Mouse (Mus musculus): ENCODE measurements around the gene Tbc1d2b. TPM values are rescaled to one million over a fixed set of nuclear protein-coding genes. Genes with fewer than 3 reads are reported as not detected.

The Tbc1d2b gene
- polyA plus RNA-seq, 1 experiment from 2014 or later: 5.8 TPM

DNA sequence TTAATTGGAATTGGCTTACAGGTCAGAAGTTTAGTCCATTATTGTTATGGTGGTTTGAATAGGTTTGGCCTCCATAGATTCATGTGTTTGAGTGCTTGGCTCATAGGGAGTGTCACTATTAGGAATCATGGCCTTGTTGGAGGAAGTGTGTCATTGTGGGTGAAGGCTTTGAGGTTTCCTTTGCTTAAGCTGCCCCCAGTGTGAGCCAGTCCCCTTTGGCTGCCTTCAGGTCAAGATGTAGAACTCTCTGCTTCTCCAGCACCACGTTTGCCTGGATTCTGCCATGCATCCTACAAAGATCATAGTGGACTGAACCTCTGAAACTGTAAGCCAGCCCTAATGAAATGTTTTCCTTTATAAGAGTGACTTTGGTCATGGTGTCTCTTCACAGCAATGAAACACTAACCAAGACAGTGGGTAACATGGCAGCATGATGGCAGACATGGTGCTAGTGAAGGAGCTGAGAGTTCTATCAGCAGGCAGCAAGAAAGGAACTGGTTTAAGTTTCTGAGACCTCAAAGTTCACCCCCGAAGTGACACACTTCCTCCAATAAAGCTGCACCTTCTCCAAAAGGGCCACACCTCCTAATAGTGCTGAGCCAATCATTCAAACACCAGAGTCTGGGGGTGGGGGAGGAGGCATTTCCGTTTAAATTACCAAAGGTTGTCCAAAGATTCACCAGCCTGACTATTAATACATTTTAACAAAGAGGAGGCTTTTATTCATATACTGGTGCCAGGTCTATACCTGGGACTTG lies 23.2 kb upstream of the Tbc1d2b start:
- no peak overlapping the region for H3K4me2 ChIP-seq (ENCODE audit: low read depth, low read length)
- H3K27ac ChIP-seq (ENCODE audit: low read depth, low read length): no peak overlapping the region
- no peaks in the 10 kb centered on the region for H3K4me1 ChIP-seq (ENCODE audit: control insufficient read depth, insufficient read depth, low read length)
- no peaks in the 10 kb centered on the region for H3K36me3 ChIP-seq (ENCODE audit: control insufficient read depth, insufficient read depth, low read length)
- no peak for ATAC-seq (ENCODE audit: low read depth)
- H3K9ac ChIP-seq (replicated peaks; ENCODE audit: low read depth, low read length): no peak overlapping the region
- 74% methylated on average over 3 of the region's 3 CpGs for WGBS
- no peaks in the 10 kb centered on the region for H3K9me3 ChIP-seq (ENCODE audit: control insufficient read depth, low read length)
- H3K27me3 ChIP-seq (ENCODE audit: control insufficient read depth, insufficient read depth, low read length): no peaks in the 10 kb centered on the region
- H3K4me3 ChIP-seq (ENCODE audit: low read depth, low read length): no peak overlapping the region

DNA sequence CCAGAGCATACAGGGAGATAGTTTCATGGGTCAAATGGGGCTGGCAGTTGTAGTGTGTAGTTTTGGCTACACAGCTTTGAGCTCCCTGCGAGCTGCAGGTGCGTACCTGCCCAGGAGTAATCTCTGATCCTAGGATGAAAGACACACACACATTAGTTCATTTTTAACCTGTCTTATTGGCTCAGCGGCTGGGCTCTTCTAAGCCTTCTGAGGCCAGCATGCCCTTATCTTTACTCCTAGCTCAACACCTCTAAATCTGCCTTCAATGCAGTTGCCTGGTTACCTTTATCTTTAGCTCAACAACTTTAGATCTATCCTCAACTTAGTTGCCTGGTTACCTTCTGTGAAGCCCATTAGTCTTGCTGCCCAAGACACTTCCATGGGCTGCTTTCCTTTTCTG lies 7.8 kb upstream of the Tbc1d2b start:
- no peak overlapping the region for H3K4me2 ChIP-seq (ENCODE audit: low read depth, low read length)
- ATAC-seq (ENCODE audit: low read depth): no peak
- no peaks in the 10 kb centered on the region for H3K36me3 ChIP-seq (ENCODE audit: control insufficient read depth, insufficient read depth, low read length)
- H3K27me3 ChIP-seq (ENCODE audit: control insufficient read depth, insufficient read depth, low read length): no peaks in the 10 kb centered on the region
- H3K9ac ChIP-seq (replicated peaks; ENCODE audit: low read depth, low read length): no peak overlapping the region
- peaks cover 2% of the 10 kb centered on the region; the same call in 1 of the 2 replicates for H3K9me3 ChIP-seq (ENCODE audit: control insufficient read depth, low read length)
- no peak overlapping the region for H3K27ac ChIP-seq (ENCODE audit: low read depth, low read length)
- WGBS: 94% methylated on average over 3 of the region's 3 CpGs
- H3K4me3 ChIP-seq (ENCODE audit: low read depth, low read length): no peak overlapping the region
- H3K4me1 ChIP-seq (ENCODE audit: control insufficient read depth, insufficient read depth, low read length): no peaks in the 10 kb centered on the region

DNA sequence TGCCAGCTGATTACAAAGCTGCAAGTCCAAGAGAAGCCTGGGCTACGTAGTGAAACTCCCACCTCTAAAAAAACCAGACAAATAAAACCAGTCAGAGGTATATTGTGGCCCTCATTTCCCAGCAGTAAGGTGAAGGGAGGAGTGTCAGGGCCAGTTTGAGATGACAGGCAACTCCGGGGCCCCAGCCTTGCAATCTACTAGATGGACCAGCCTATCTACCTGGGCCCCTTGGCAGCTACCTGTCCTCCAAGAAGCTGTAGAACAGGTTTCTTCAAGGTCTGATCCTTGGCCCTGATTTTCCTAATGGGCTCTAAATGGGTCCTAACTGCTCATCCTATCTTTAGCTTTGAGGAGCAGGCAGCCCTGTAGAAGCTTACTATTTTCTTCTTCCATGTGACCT lies 7.3 kb upstream of the Tbc1d2b start:
- no peak overlapping the region for H3K4me3 ChIP-seq (ENCODE audit: low read depth, low read length)
- no peak for ATAC-seq (ENCODE audit: low read depth)
- H3K36me3 ChIP-seq (ENCODE audit: control insufficient read depth, insufficient read depth, low read length): no peaks in the 10 kb centered on the region
- H3K9me3 ChIP-seq (ENCODE audit: control insufficient read depth, low read length): no peaks in the 10 kb centered on the region
- H3K4me1 ChIP-seq (ENCODE audit: control insufficient read depth, insufficient read depth, low read length): no peaks in the 10 kb centered on the region
- no peaks in the 10 kb centered on the region for H3K27me3 ChIP-seq (ENCODE audit: control insufficient read depth, insufficient read depth, low read length)
- WGBS: 75% methylated on average over 2 of the region's 2 CpGs
- H3K9ac ChIP-seq (replicated peaks; ENCODE audit: low read depth, low read length): no peak overlapping the region
- H3K4me2 ChIP-seq (ENCODE audit: low read depth, low read length): no peak overlapping the region
- no peak overlapping the region for H3K27ac ChIP-seq (ENCODE audit: low read depth, low read length)

DNA sequence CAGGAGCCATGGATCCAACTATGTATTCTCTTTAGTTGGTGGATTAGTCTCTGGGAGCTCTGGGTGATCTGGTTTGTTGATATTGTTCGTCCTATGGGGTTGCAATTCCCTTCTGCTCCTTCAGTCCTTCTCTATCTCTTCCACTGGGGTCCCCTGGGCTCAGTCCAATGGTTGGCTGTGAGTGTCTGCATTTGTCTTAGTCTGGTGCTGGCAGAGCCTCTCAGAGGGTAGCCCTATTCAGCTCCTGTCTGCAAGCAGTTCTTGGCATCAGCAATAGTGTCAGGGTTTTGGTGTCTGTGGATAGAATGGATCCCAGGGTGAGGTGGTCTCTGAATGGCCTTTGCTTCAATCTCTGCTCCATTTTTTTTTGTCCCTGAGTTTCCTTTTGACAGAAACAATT lies 6.2 kb upstream of the Tbc1d2b start:
- WGBS: 89% methylated on average over 1 of the region's 1 CpGs
- no peak overlapping the region for H3K4me2 ChIP-seq (ENCODE audit: low read depth, low read length)
- no peak for ATAC-seq (ENCODE audit: low read depth)
- no peaks in the 10 kb centered on the region for H3K36me3 ChIP-seq (ENCODE audit: control insufficient read depth, insufficient read depth, low read length)
- H3K27ac ChIP-seq (ENCODE audit: low read depth, low read length): no peak overlapping the region
- no peak overlapping the region for H3K9ac ChIP-seq (replicated peaks; ENCODE audit: low read depth, low read length)
- no peaks in the 10 kb centered on the region for H3K27me3 ChIP-seq (ENCODE audit: control insufficient read depth, insufficient read depth, low read length)
- no peak overlapping the region for H3K4me3 ChIP-seq (ENCODE audit: low read depth, low read length)
- H3K4me1 ChIP-seq (ENCODE audit: control insufficient read depth, insufficient read depth, low read length): no peaks in the 10 kb centered on the region
- H3K9me3 ChIP-seq (ENCODE audit: control insufficient read depth, low read length): no peaks in the 10 kb centered on the region

DNA sequence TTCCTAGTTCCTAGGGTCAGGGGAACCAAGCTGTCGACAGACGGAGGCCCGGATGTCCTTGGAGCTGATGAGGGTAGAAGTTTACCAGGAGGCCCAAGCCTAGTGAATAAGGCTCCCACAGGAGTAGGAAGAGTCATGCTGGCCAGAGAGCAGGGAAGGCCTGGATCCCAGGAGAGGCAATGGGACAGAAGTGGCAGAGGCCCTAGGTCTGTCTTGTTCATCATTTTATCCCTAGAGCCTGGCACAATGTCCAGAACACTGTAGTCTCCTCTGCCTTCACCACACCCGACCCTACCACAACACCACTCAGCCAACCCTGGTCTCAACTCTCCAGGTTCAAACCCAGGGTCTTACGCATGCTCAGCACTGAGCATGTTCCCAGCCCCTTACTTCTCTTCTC lies 5.3 kb upstream of the Tbc1d2b start:
- no peak overlapping the region for H3K4me2 ChIP-seq (ENCODE audit: low read depth, low read length)
- H3K27ac ChIP-seq (ENCODE audit: low read depth, low read length): no peak overlapping the region
- no peaks in the 10 kb centered on the region for H3K36me3 ChIP-seq (ENCODE audit: control insufficient read depth, insufficient read depth, low read length)
- H3K27me3 ChIP-seq (ENCODE audit: control insufficient read depth, insufficient read depth, low read length): no peaks in the 10 kb centered on the region
- no peaks in the 10 kb centered on the region for H3K9me3 ChIP-seq (ENCODE audit: control insufficient read depth, low read length)
- no peak overlapping the region for H3K9ac ChIP-seq (replicated peaks; ENCODE audit: low read depth, low read length)
- no peak overlapping the region for H3K4me3 ChIP-seq (ENCODE audit: low read depth, low read length)
- ATAC-seq (ENCODE audit: low read depth): no peak
- no peaks in the 10 kb centered on the region for H3K4me1 ChIP-seq (ENCODE audit: control insufficient read depth, insufficient read depth, low read length)
- WGBS: 87% methylated on average over 5 of the region's 5 CpGs

DNA sequence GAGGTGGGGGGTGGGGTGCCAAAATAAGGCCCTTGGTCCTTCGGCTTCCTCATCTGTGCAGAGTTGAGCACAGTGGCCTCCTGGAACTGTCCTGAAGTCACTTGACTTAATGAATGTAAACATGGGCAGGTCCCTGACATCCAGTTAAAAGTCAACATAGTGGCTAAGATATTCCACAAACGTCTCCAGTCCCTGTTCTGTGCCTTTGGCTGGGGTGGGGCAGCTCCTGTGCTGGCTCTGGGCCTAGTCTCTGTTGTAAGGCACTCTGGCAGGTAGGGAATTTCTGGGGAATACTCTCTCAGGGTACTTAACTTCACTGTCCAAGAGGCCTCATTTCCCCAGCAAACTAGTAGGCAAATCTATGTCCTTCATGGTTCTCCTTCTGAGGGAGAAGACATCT lies 4.9 kb upstream of the Tbc1d2b start:
- H3K9ac ChIP-seq (replicated peaks; ENCODE audit: low read depth, low read length): no peak overlapping the region
- no peaks in the 10 kb centered on the region for H3K4me1 ChIP-seq (ENCODE audit: control insufficient read depth, insufficient read depth, low read length)
- 78% methylated on average over 2 of the region's 2 CpGs for WGBS
- no peak overlapping the region for H3K4me3 ChIP-seq (ENCODE audit: low read depth, low read length)
- H3K9me3 ChIP-seq (ENCODE audit: control insufficient read depth, low read length): no peaks in the 10 kb centered on the region
- H3K36me3 ChIP-seq (ENCODE audit: control insufficient read depth, insufficient read depth, low read length): no peaks in the 10 kb centered on the region
- no peak overlapping the region for H3K27ac ChIP-seq (ENCODE audit: low read depth, low read length)
- no peak overlapping the region for H3K4me2 ChIP-seq (ENCODE audit: low read depth, low read length)
- H3K27me3 ChIP-seq (ENCODE audit: control insufficient read depth, insufficient read depth, low read length): no peaks in the 10 kb centered on the region
- ATAC-seq (ENCODE audit: low read depth): no peak

DNA sequence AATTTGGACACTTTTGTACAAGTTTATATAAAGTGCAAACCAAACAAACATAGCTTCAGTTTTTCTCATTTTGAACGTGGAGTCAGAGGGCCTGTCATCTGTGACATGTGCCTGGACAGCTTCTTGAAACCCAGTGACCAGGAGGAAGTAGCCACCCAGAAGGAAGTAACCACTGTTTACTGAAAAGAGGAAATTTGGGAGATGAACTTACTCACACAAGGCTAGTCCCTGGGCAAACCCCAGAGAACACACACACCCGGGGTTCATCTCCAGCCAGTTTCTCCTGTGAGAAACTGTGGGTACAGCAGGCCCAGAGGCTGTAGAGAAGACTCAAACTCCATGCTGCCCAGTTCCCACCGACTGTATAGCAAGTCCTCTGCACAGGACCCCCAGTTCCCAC lies 3.9 kb upstream of the Tbc1d2b start:
- no peaks in the 10 kb centered on the region for H3K36me3 ChIP-seq (ENCODE audit: control insufficient read depth, insufficient read depth, low read length)
- no peaks in the 10 kb centered on the region for H3K9me3 ChIP-seq (ENCODE audit: control insufficient read depth, low read length)
- peaks cover 2% of the 10 kb centered on the region; the same call in 1 of the 2 replicates for H3K27me3 ChIP-seq (ENCODE audit: control insufficient read depth, insufficient read depth, low read length)
- no peak overlapping the region for H3K4me3 ChIP-seq (ENCODE audit: low read depth, low read length)
- no peak overlapping the region for H3K9ac ChIP-seq (replicated peaks; ENCODE audit: low read depth, low read length)
- no peak overlapping the region for H3K27ac ChIP-seq (ENCODE audit: low read depth, low read length)
- ATAC-seq (ENCODE audit: low read depth): no peak
- no peak overlapping the region for H3K4me2 ChIP-seq (ENCODE audit: low read depth, low read length)
- H3K4me1 ChIP-seq (ENCODE audit: control insufficient read depth, insufficient read depth, low read length): peaks cover 5% of the 10 kb centered on the region
- WGBS: 84% methylated on average over 3 of the region's 3 CpGs

DNA sequence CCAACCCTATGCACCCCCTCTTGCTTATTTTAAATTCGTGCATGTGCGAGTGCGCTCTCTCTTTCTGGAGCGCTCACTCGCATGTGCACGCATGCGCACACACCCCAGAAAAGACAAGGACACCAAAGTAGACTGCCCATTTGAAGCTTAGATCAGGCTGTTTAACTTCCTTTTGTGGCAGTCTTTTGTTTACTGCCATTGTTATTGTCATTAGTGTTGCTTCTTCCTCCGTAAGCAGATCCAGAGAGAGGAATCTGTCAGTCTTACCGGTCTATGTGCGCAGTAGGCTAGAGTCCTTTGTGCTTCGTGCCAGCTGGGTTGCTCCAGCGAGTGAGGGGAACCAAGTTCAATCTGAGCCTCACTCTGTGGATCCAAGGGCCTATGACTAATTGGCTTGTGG lies 1.7 kb upstream of the Tbc1d2b start:
- Histone ChIP-seq H3K4me1 (ENCODE audit: control insufficient read depth, insufficient read depth, low read length) (peaks cover 10% of the 10 kb centered on the region), H3K27me3 (ENCODE audit: control insufficient read depth, insufficient read depth, low read length) (peaks cover 2% of the 10 kb centered on the region; the same call in 1 of the 2 replicates), H3K36me3 (ENCODE audit: control insufficient read depth, insufficient read depth, low read length) (no peaks in the 10 kb centered on the region), H3K9ac (replicated peaks; ENCODE audit: low read depth, low read length) (no peak overlapping the region), H3K27ac (ENCODE audit: low read depth, low read length) (no peak overlapping the region), H3K4me3 (ENCODE audit: low read depth, low read length) (no peak overlapping the region), H3K4me2 (ENCODE audit: low read depth, low read length) (no peak overlapping the region), H3K9me3 (ENCODE audit: control insufficient read depth, low read length) (no peaks in the 10 kb centered on the region)
- WGBS: 75% methylated on average over 12 of the region's 12 CpGs
- ATAC-seq (ENCODE audit: low read depth): no peak

DNA sequence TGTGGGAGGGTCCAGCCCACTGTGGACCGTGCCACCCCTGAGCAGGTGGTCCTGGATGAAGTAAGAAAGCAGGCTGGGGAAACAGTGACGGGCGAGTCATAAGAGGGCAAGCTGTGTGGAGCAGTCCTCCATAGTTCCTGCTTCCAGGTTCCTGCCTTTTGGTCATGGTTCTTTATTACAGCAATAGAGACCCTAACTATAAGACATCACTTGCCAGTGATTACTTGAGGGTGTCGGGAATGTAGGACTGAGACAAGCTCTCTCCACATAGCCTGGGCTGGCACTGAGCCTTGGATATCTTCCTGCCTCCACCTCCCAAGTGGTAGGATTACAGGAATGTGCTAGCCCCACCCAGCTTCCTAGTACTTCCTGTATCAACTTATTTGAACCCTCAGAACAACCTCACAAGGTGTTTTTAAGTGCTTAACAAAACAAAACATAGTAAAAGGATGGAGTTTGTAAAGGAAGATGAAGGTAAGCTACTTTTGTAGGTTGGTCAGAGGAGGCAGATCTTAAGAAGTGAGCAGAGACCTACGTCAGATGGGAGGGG lies 1.0 kb upstream of the Tbc1d2b start:
- no peak overlapping the region for H3K9ac ChIP-seq (replicated peaks; ENCODE audit: low read depth, low read length)
- H3K4me1 ChIP-seq (ENCODE audit: control insufficient read depth, insufficient read depth, low read length): peaks cover 10% of the 10 kb centered on the region
- H3K36me3 ChIP-seq (ENCODE audit: control insufficient read depth, insufficient read depth, low read length): no peaks in the 10 kb centered on the region
- H3K9me3 ChIP-seq (ENCODE audit: control insufficient read depth, low read length): no peaks in the 10 kb centered on the region
- H3K4me3 ChIP-seq (ENCODE audit: low read depth, low read length): no peak overlapping the region
- WGBS: 65% methylated on average over 5 of the region's 5 CpGs
- no peak overlapping the region for H3K27ac ChIP-seq (ENCODE audit: low read depth, low read length)
- H3K27me3 ChIP-seq (ENCODE audit: control insufficient read depth, insufficient read depth, low read length): peaks cover 2% of the 10 kb centered on the region; the same call in 1 of the 2 replicates
- no peak overlapping the region for H3K4me2 ChIP-seq (ENCODE audit: low read depth, low read length)
- no peak for ATAC-seq (ENCODE audit: low read depth)

Measured in neural tube, embryonic 14.5 days (tissue).